Comparison of ENCODE assay signal across 34 mouse cellular contexts in genomic region chr8:72210710-72211109, GRCm38 (mm10). TPM values are rescaled to one million over a fixed set of nuclear protein-coding genes. Genes with fewer than 3 reads are reported as not detected.
DNase-seq lines count a peak whose midpoint lies in the region; ATAC-seq and TF ChIP-seq lines count a peak whose summit lies in the region.
"Had no signal": no experiment of that assay in that cellular context is flagged by ENCODE, and none has a peak within 500 bp of the region (broad histone marks: within the 10 kb centered on the region; RNA-seq: fewer than 3 reads in every experiment).

No protein-coding gene starts in this region.

- no peak for ATAC-seq in liver, postnatal 0 days
- no peak for ATAC-seq in liver, embryonic 12.5 days
- ATAC-seq in activated CD4-positive, CD25-positive, alpha-beta regulatory T cell, adult 4 months = peak; percentile 52
- ATAC-seq in inflammation-experienced regulatory T-cells, adult 6 months = peak; percentile 61
- peak; percentile 25; the same call in 1 of the 2 replicates for ATAC-seq in neutrophil, adult 5-6 weeks (ENCODE audit: extremely low read depth, insufficient number of reproducible peaks, low FRiP score, poor library complexity, severe bottlenecking)
- ATAC-seq: midbrain, embryonic 13.5 days had no signal

- DNase-seq in liver, postnatal 0 days = no peak
- DNase-seq in cerebellum, adult 11 months = no peak
- no peak for DNase-seq in urinary bladder, postnatal 36 days (ENCODE audit: low spot score in 2 of 2)
- DNase-seq: adrenal gland, postnatal 14 days; cerebellum, adult 9-11 months; heart, postnatal 4 days; kidney, adult 8-10 months; left cerebral cortex, postnatal 4 days; lung, adult 18-20 months; retina, postnatal 1 day; right cerebral cortex, postnatal 4 days had no signal

- H3K4me3 ChIP-seq in liver, postnatal 0 days (ENCODE audit: low read depth, low read length) = no peak overlapping the region
- no peak overlapping the region for H3K4me3 ChIP-seq in liver, embryonic 12.5 days
- H3K4me3 ChIP-seq: embryonic facial prominence, embryonic 12.5 days; erythroblast, embryonic 14.5 days; forebrain, embryonic 12.5 days; heart, embryonic 10.5 days; left cerebral cortex, adult 2 months; limb, embryonic 15.5 days; megakaryocyte, embryonic 14.5 days; midbrain, embryonic 13.5 days had no signal

- H3K27ac ChIP-seq in liver, postnatal 0 days (ENCODE audit: low read depth) = no peak overlapping the region
- H3K27ac ChIP-seq in liver, embryonic 12.5 days = no peak overlapping the region
- H3K27ac ChIP-seq: embryonic facial prominence, embryonic 12.5 days; forebrain, embryonic 12.5 days; heart, embryonic 10.5 days; hindbrain, embryonic 14.5 days; left cerebral cortex, adult 2 months; limb, embryonic 15.5 days; midbrain, embryonic 13.5 days had no signal

- no peaks in the 10 kb centered on the region for H3K4me1 ChIP-seq in liver, postnatal 0 days (ENCODE audit: insufficient read depth)
- no peaks in the 10 kb centered on the region for H3K4me1 ChIP-seq in liver, embryonic 12.5 days
- H3K4me1 ChIP-seq: embryonic facial prominence, embryonic 12.5 days; forebrain, embryonic 12.5 days; heart, embryonic 10.5 days; limb, embryonic 15.5 days; midbrain, embryonic 13.5 days had no signal

- no peaks in the 10 kb centered on the region for H3K27me3 ChIP-seq in liver, postnatal 0 days (ENCODE audit: insufficient read depth, low read length)
- H3K27me3 ChIP-seq in liver, embryonic 12.5 days (replicated peaks) = no peaks in the 10 kb centered on the region; the same call in 1 of the 2 replicates

- no peaks in the 10 kb centered on the region for H3K9me3 ChIP-seq in liver, postnatal 0 days (ENCODE audit: low read length)
- no peaks in the 10 kb centered on the region for H3K9me3 ChIP-seq in liver, embryonic 12.5 days (replicated peaks)
- H3K9me3 ChIP-seq: embryonic facial prominence, embryonic 12.5 days; forebrain, embryonic 12.5 days; heart, embryonic 10.5 days; limb, embryonic 15.5 days; megakaryocyte, embryonic 14.5 days; midbrain, embryonic 13.5 days had no signal

- H3K4me2 ChIP-seq in liver, postnatal 0 days (ENCODE audit: low read depth, low read length) = no peak overlapping the region
- H3K4me2 ChIP-seq in liver, embryonic 12.5 days = no peak overlapping the region
- H3K4me2 ChIP-seq: embryonic facial prominence, embryonic 12.5 days; forebrain, embryonic 12.5 days; hindbrain, embryonic 14.5 days; limb, embryonic 15.5 days; midbrain, embryonic 13.5 days had no signal

- H3K36me3 ChIP-seq in liver, postnatal 0 days (replicated peaks; ENCODE audit: insufficient read depth, low read length) = no peaks in the 10 kb centered on the region
- H3K36me3 ChIP-seq in liver, embryonic 12.5 days = no peaks in the 10 kb centered on the region
- H3K36me3 ChIP-seq: embryonic facial prominence, embryonic 12.5 days; forebrain, embryonic 12.5 days; heart, embryonic 10.5 days; limb, embryonic 15.5 days; midbrain, embryonic 13.5 days had no signal

- no peak for TF ChIP-seq EP300 in liver, postnatal 0 days (IDR thresholded peaks at IDR 0.05; ENCODE audit: low read depth)

- H3K9ac ChIP-seq in liver, postnatal 0 days (replicated peaks) = no peak overlapping the region
- H3K9ac ChIP-seq in liver, embryonic 12.5 days = no peak overlapping the region
- H3K9ac ChIP-seq: embryonic facial prominence, embryonic 12.5 days; forebrain, embryonic 12.5 days; hindbrain, embryonic 14.5 days; limb, embryonic 15.5 days; midbrain, embryonic 13.5 days had no signal

- TF ChIP-seq CTCF in liver, postnatal 0 days (IDR thresholded peaks at IDR 0.05; ENCODE audit: low read depth) = peak; percentile 35

- WGBS in liver, postnatal 0 days (ENCODE audit: insufficient replicate concordance) = 56% methylated on average over 2 of the region's 2 CpGs
- WGBS in liver, embryonic 12.5 days (ENCODE audit: insufficient replicate concordance) = 24% methylated on average over 2 of the region's 2 CpGs

RNA-seq across cellular contexts. Expression of gene Cib3, which starts 1.9 kb away (rescaled TPM):
- not detected in 2 replicates for polyA plus RNA-seq in liver, postnatal 0 days (2015; fragmentation: Nextera tagmentation; extraction: Ambion mirVana)
- not detected in 2 replicates for polyA plus RNA-seq in liver, embryonic 12.5 days (2016; fragmentation: Nextera tagmentation; extraction: Ambion mirVana)
- under 1 TPM; 0.46 to 0.51 TPM for polyA plus RNA-seq in activated CD4-positive, CD25-positive, alpha-beta regulatory T cell, adult 4 months (2017; shearing (Covaris generic))
- 1 to 10 TPM in 1 of 3 experiments, not detected in 2; 2.8 TPM for polyA plus RNA-seq in inflammation-experienced regulatory T-cells, adult 6 months (2017; shearing (Covaris generic))
- total RNA-seq in neutrophil, adult 5-6 weeks (2017) = 1.6 and 1.7 TPM in 2 replicates
- total RNA-seq: adrenal gland, postnatal 14 days; gastrocnemius, adult 18-20 months; gastrocnemius, postnatal 4 days; heart, postnatal 4 days; layer of hippocampus, postnatal 10 days had no signal
- polyA plus RNA-seq: brain, embryonic 14.5 days; cortical plate, adult 2 months; embryonic facial prominence, embryonic 12.5 days; erythroblast, embryonic 14.5 days; forebrain, embryonic 12.5 days; heart, embryonic 10.5 days; heart, embryonic 16.5 days; hindbrain, embryonic 14.5 days; limb, embryonic 15.5 days; midbrain, embryonic 13.5 days; neural tube, embryonic 11.5 days; stomach, embryonic 14.5 days had no signal

RNA-seq across cellular contexts. Expression of gene Gm11034, which starts 2.7 kb away (rescaled TPM):
- polyA plus RNA-seq in liver, postnatal 0 days (2015; fragmentation: Nextera tagmentation; extraction: Ambion mirVana) = not detected in 2 replicates
- polyA plus RNA-seq in liver, embryonic 12.5 days (2016; fragmentation: Nextera tagmentation; extraction: Ambion mirVana) = not detected in 2 replicates
- not detected for polyA plus RNA-seq in activated CD4-positive, CD25-positive, alpha-beta regulatory T cell, adult 4 months (2017; shearing (Covaris generic))
- not detected for polyA plus RNA-seq in inflammation-experienced regulatory T-cells, adult 6 months (2017; shearing (Covaris generic))
- not detected in 2 replicates for total RNA-seq in neutrophil, adult 5-6 weeks (2017)
- total RNA-seq: adrenal gland, postnatal 14 days; gastrocnemius, adult 18-20 months; gastrocnemius, postnatal 4 days; heart, postnatal 4 days; layer of hippocampus, postnatal 10 days; left cerebral cortex, adult 2 months; left cerebral cortex, postnatal 4 days; monocyte, adult 5-6 weeks had no signal
- polyA plus RNA-seq: brain, embryonic 14.5 days; cortical plate, adult 2 months; embryonic facial prominence, embryonic 12.5 days; erythroblast, embryonic 14.5 days; forebrain, embryonic 12.5 days; heart, embryonic 10.5 days; heart, embryonic 16.5 days; hindbrain, embryonic 14.5 days; limb, embryonic 15.5 days; midbrain, embryonic 13.5 days; neural tube, embryonic 11.5 days; stomach, embryonic 14.5 days; urinary bladder, adult 2 months had no signal

RNA-seq across cellular contexts. Expression of gene Fam32a, which starts 8.8 kb away (rescaled TPM):
- 27.5 and 28.4 TPM in 2 replicates for polyA plus RNA-seq in liver, postnatal 0 days (2015; fragmentation: Nextera tagmentation; extraction: Ambion mirVana)
- polyA plus RNA-seq in liver, embryonic 12.5 days (2016; fragmentation: Nextera tagmentation; extraction: Ambion mirVana) = 42.7 and 43.0 TPM in 2 replicates
- 100 to 1,000 TPM in 1 of 2 experiments, 10 to 100 TPM in 1; 98.8 to 108 TPM for polyA plus RNA-seq in activated CD4-positive, CD25-positive, alpha-beta regulatory T cell, adult 4 months (2017; shearing (Covaris generic))
- polyA plus RNA-seq in inflammation-experienced regulatory T-cells, adult 6 months (2017; shearing (Covaris generic)) = 100 to 1,000 TPM in 2 of 3 experiments, 10 to 100 TPM in 1; 94.4 to 119 (median 103) TPM
- total RNA-seq in neutrophil, adult 5-6 weeks (2017) = 259 and 282 TPM in 2 replicates

RNA-seq across cellular contexts. Expression of gene Hsh2d, which starts 21.3 kb away (rescaled TPM):
- polyA plus RNA-seq in liver, postnatal 0 days (2015; fragmentation: Nextera tagmentation; extraction: Ambion mirVana) = 0.59 and 0.68 TPM in 2 replicates
- polyA plus RNA-seq in liver, embryonic 12.5 days (2016; fragmentation: Nextera tagmentation; extraction: Ambion mirVana) = 0.28 and 0.32 TPM in 2 replicates
- 10 to 100 TPM; 22.2 to 29.1 TPM for polyA plus RNA-seq in activated CD4-positive, CD25-positive, alpha-beta regulatory T cell, adult 4 months (2017; shearing (Covaris generic))
- polyA plus RNA-seq in inflammation-experienced regulatory T-cells, adult 6 months (2017; shearing (Covaris generic)) = 10 to 100 TPM; 23.8 to 30.8 (median 24.6) TPM
- total RNA-seq in neutrophil, adult 5-6 weeks (2017) = 38.6 and 47.4 TPM in 2 replicates
- total RNA-seq: adrenal gland, postnatal 14 days; gastrocnemius, adult 18-20 months; gastrocnemius, postnatal 4 days; left cerebral cortex, adult 2 months; left cerebral cortex, postnatal 4 days had no signal
- polyA plus RNA-seq: embryonic facial prominence, embryonic 12.5 days; forebrain, embryonic 12.5 days; hindbrain, embryonic 14.5 days; limb, embryonic 15.5 days; neural tube, embryonic 11.5 days had no signal

RNA-seq across cellular contexts. Expression of gene Ap1m1, which starts 29.1 kb away (rescaled TPM):
- 40.7 and 41.7 TPM in 2 replicates for polyA plus RNA-seq in liver, postnatal 0 days (2015; fragmentation: Nextera tagmentation; extraction: Ambion mirVana)
- 80.9 and 85.0 TPM in 2 replicates for polyA plus RNA-seq in liver, embryonic 12.5 days (2016; fragmentation: Nextera tagmentation; extraction: Ambion mirVana)
- polyA plus RNA-seq in activated CD4-positive, CD25-positive, alpha-beta regulatory T cell, adult 4 months (2017; shearing (Covaris generic)) = 100 to 1,000 TPM; 132 to 145 TPM
- polyA plus RNA-seq in inflammation-experienced regulatory T-cells, adult 6 months (2017; shearing (Covaris generic)) = 100 to 1,000 TPM; 113 to 130 (median 120) TPM
- 156 and 166 TPM in 2 replicates for total RNA-seq in neutrophil, adult 5-6 weeks (2017)

Comparison
In these comparisons a context has a peak if more than half of its experiments do, and no peak if none do; other contexts are left out.
1. ATAC-seq: peak in activated CD4-positive, CD25-positive, alpha-beta regulatory T cell, adult 4 months (single experiment), inflammation-experienced regulatory T-cells, adult 6 months (single experiment) and neutrophil, adult 5-6 weeks (single experiment); none in liver, postnatal 0 days (single experiment) and liver, embryonic 12.5 days (single experiment).